Mouse (Mus musculus) heart, embryonic 13.5 days (tissue): ENCODE results near the gene Pik3r1. TPM values are rescaled to one million over a fixed set of nuclear protein-coding genes. Genes with fewer than 3 reads are reported as not detected.

Experiments
- ATAC-seq: fragments of 200-750 bp; cut with Nextera tagmentation; 2 replicates; pipeline ENCODE4 v1.8.0; 2017; ENCODE audit warnings: moderate TSS enrichment; ENCODE audit not compliant: insufficient number of reproducible peaks, low FRiP score, low TSS enrichment; ENCODE audit errors: extremely low read depth
- H3K27ac ChIP-seq: fragments of 300-500 bp; sonication (generic); replicated peaks from 2 replicates; pipeline ENCODE4 v1.5.1; 2015; ENCODE audit warnings: moderate library complexity, mild to moderate bottlenecking, inconsistent platforms
- H3K27me3 ChIP-seq: fragments of 300-500 bp; sonication (generic); replicated peaks from 2 replicates; pipeline ENCODE4 v1.6.1; 2015; ENCODE audit warnings: mild to moderate bottlenecking, inconsistent platforms
- H3K36me3 ChIP-seq: fragments of 300-500 bp; sonication (generic); 2 replicates; pipeline ENCODE4 v1.6.1; 2015; ENCODE audit warnings: mild to moderate bottlenecking, inconsistent platforms
- H3K4me1 ChIP-seq: fragments of 300-500 bp; sonication (generic); 2 replicates; pipeline ENCODE4 v1.6.1; 2015; ENCODE audit warnings: inconsistent platforms
- H3K4me2 ChIP-seq: fragments of 300-500 bp; sonication (generic); 2 replicates; pipeline ENCODE4 v1.6.1; 2015; ENCODE audit warnings: inconsistent platforms, mild to moderate bottlenecking, moderate library complexity
- H3K4me3 ChIP-seq: fragments of 300-500 bp; sonication (generic); 2 replicates; pipeline ENCODE4 v1.5.1; 2015; ENCODE audit warnings: moderate library complexity, mild to moderate bottlenecking, inconsistent platforms
- H3K9ac ChIP-seq: fragments of 300-500 bp; sonication (generic); 2 replicates; pipeline ENCODE4 v1.6.1; 2015; ENCODE audit warnings: inconsistent platforms, mild to moderate bottlenecking, moderate library complexity
- H3K9me3 ChIP-seq: fragments of 300-500 bp; sonication (generic); 2 replicates; pipeline ENCODE4 v1.6.1; 2016; ENCODE audit warnings: inconsistent platforms
- WGBS: fragments of 180-500 bp; shearing (Covaris S2); methylation state at CpG from one replicate; pipeline ENCODE4 v1.1.7; 2015; ENCODE audit warnings: mixed read lengths; 5-methylcytosine and 5-hydroxymethylcytosine counted together
- polyA plus RNA-seq: library from polyadenylated mRNA; unstranded; fragments of >200 nt; fragmentation: Nextera tagmentation; extraction: Ambion mirVana; gene quantifications from 2 replicates; pipeline ENCODE4 v1.2.1, GENCODE M21; 2015

Gene Pik3r1
- polyA plus RNA-seq, 1 experiment from 2014 or later = 13.3 TPM

GRCm38 (mm10) chr13:101765976-101766375 lies 2.0 kb downstream of the Pik3r1 start:
- no peak for ATAC-seq
- no peak overlapping the region for H3K27ac ChIP-seq
- H3K4me1 ChIP-seq = peaks cover 61% of the 10 kb centered on the region
- no peaks in the 10 kb centered on the region for H3K27me3 ChIP-seq
- H3K36me3 ChIP-seq = no peaks in the 10 kb centered on the region
- WGBS = 15% methylated on average over 3 of the region's 3 CpGs
- H3K9me3 ChIP-seq = no peaks in the 10 kb centered on the region
- H3K9ac ChIP-seq = peak overlapping the region; percentile 95
- H3K4me3 ChIP-seq = peak overlapping the region; percentile 74
- H3K4me2 ChIP-seq = peak overlapping the region; percentile 95

- 71% methylated on average over 5 of the region's 5 CpGs for WGBS
- no peaks in the 10 kb centered on the region for H3K27me3 ChIP-seq
- no peak overlapping the region for H3K4me3 ChIP-seq
- no peak for ATAC-seq
- H3K4me2 ChIP-seq = no peak overlapping the region
- H3K4me1 ChIP-seq = peaks cover 79% of the 10 kb centered on the region
- H3K9ac ChIP-seq = no peak overlapping the region
- H3K27ac ChIP-seq = no peak overlapping the region
- no peaks in the 10 kb centered on the region for H3K9me3 ChIP-seq
- H3K36me3 ChIP-seq = no peaks in the 10 kb centered on the region
These were observed 3.9 kb downstream of the Pik3r1 start for GRCm38 (mm10) chr13:101764111-101764510.

GRCm38 (mm10) chr13:101763676-101764075 lies 4.3 kb downstream of the Pik3r1 start:
- H3K4me1 ChIP-seq = peaks cover 79% of the 10 kb centered on the region
- H3K27me3 ChIP-seq = no peaks in the 10 kb centered on the region
- H3K27ac ChIP-seq = no peak overlapping the region
- no peak overlapping the region for H3K9ac ChIP-seq
- no peaks in the 10 kb centered on the region for H3K9me3 ChIP-seq
- no peak for ATAC-seq
- no peak overlapping the region for H3K4me3 ChIP-seq
- no peak overlapping the region for H3K4me2 ChIP-seq
- whole genome bisulfite sequencing = 85% methylated on average over 9 of the region's 9 CpGs
- H3K36me3 ChIP-seq = peaks cover under 1% of the 10 kb centered on the region; the same call in 1 of the 2 replicates

GRCm38 (mm10) chr13:101763149-101763548 lies 4.9 kb downstream of the Pik3r1 start:
- H3K36me3 ChIP-seq = peaks cover 3% of the 10 kb centered on the region; the same call in 1 of the 2 replicates
- no peak overlapping the region for H3K4me3 ChIP-seq
- H3K27ac ChIP-seq = no peak overlapping the region
- ATAC-seq = no peak
- WGBS = 78% methylated on average over 5 of the region's 5 CpGs
- H3K4me1 ChIP-seq = peaks cover 82% of the 10 kb centered on the region
- no peak overlapping the region for H3K4me2 ChIP-seq
- no peak overlapping the region for H3K9ac ChIP-seq
- H3K27me3 ChIP-seq = no peaks in the 10 kb centered on the region
- no peaks in the 10 kb centered on the region for H3K9me3 ChIP-seq

GRCm38 (mm10) chr13:101761617-101762016 lies 6.4 kb downstream of the Pik3r1 start:
- Histone ChIP-seq H3K9me3 (no peaks in the 10 kb centered on the region), H3K36me3 (peaks cover 13% of the 10 kb centered on the region), H3K4me2 (peak overlapping the region; percentile 36), H3K4me3 (no peak overlapping the region), H3K27ac (peak overlapping the region; percentile 43), H3K27me3 (no peaks in the 10 kb centered on the region), H3K4me1 (peaks cover 96% of the 10 kb centered on the region), H3K9ac (no peak overlapping the region)
- WGBS = 32% methylated on average over 5 of the region's 5 CpGs
- ATAC-seq = no peak

GRCm38 (mm10) chr13:101760953-101761352 lies 7.1 kb downstream of the Pik3r1 start:
- peak overlapping the region; percentile 36 for H3K4me2 ChIP-seq
- no peak overlapping the region for H3K4me3 ChIP-seq
- H3K27ac ChIP-seq = peak overlapping the region; percentile 43
- no peaks in the 10 kb centered on the region for H3K9me3 ChIP-seq
- 49% methylated on average over 3 of the region's 3 CpGs for WGBS
- H3K36me3 ChIP-seq = peaks cover 20% of the 10 kb centered on the region
- ATAC-seq = no peak
- H3K27me3 ChIP-seq = no peaks in the 10 kb centered on the region
- peaks cover 93% of the 10 kb centered on the region for H3K4me1 ChIP-seq
- H3K9ac ChIP-seq = no peak overlapping the region

- Histone ChIP-seq H3K27me3 (no peaks in the 10 kb centered on the region), H3K36me3 (peaks cover 23% of the 10 kb centered on the region), H3K4me1 (peaks cover 85% of the 10 kb centered on the region), H3K9me3 (no peaks in the 10 kb centered on the region), H3K9ac (peak overlapping the region; percentile 38; the same call in 1 of the 2 replicates), H3K4me2 (peak overlapping the region; percentile 36), H3K27ac (peak overlapping the region; percentile 43), H3K4me3 (no peak overlapping the region)
- no peak for ATAC-seq
- 48% methylated on average over 8 of the region's 8 CpGs for WGBS
These were observed 7.9 kb downstream of the Pik3r1 start for GRCm38 (mm10) chr13:101760001-101760687.

GRCm38 (mm10) chr13:101759281-101759871 lies 8.6 kb downstream of the Pik3r1 start:
- Histone ChIP-seq H3K36me3 (peaks cover 26% of the 10 kb centered on the region), H3K4me3 (no peak overlapping the region), H3K4me2 (no peak overlapping the region), H3K4me1 (peaks cover 82% of the 10 kb centered on the region), H3K27me3 (no peaks in the 10 kb centered on the region), H3K9me3 (no peaks in the 10 kb centered on the region), H3K9ac (0 out of 2 replicates have a peak overlapping the region, but pooled peaks have one; percentile 5), H3K27ac (0 out of 2 replicates have a peak overlapping the region, but pooled peaks have one; percentile 26)
- ATAC-seq = no peak
- 32% methylated on average over 3 of the region's 3 CpGs for WGBS

GRCm38 (mm10) chr13:101757801-101758422 lies 10.1 kb downstream of the Pik3r1 start:
- peaks cover 40% of the 10 kb centered on the region for H3K36me3 ChIP-seq
- peak overlapping the region; percentile 41; the same call in 1 of the 2 replicates for H3K9ac ChIP-seq
- peak overlapping the region; percentile 46 for H3K4me2 ChIP-seq
- H3K27me3 ChIP-seq = no peaks in the 10 kb centered on the region
- 0 out of 2 replicates have a peak overlapping the region, but pooled peaks have one; percentile 9 for H3K4me3 ChIP-seq
- 29% methylated on average over 22 of the region's 22 CpGs for WGBS
- ATAC-seq = no peak; the same call in 1 of the 2 replicates
- H3K27ac ChIP-seq = peak overlapping the region; percentile 60
- H3K4me1 ChIP-seq = peaks cover 81% of the 10 kb centered on the region
- no peaks in the 10 kb centered on the region for H3K9me3 ChIP-seq

GRCm38 (mm10) chr13:101755228-101755627 lies 12.8 kb downstream of the Pik3r1 start:
- Histone ChIP-seq H3K9me3 (no peaks in the 10 kb centered on the region), H3K36me3 (peaks cover 55% of the 10 kb centered on the region), H3K27ac (no peak overlapping the region), H3K27me3 (no peaks in the 10 kb centered on the region), H3K4me3 (no peak overlapping the region), H3K4me1 (peaks cover 66% of the 10 kb centered on the region), H3K9ac (no peak overlapping the region), H3K4me2 (no peak overlapping the region)
- no peak for ATAC-seq
- WGBS = 80% methylated on average over 2 of the region's 2 CpGs

GRCm38 (mm10) chr13:101753639-101754038 lies 14.4 kb downstream of the Pik3r1 start:
- H3K4me3 ChIP-seq = no peak overlapping the region
- H3K27ac ChIP-seq = no peak overlapping the region
- no peaks in the 10 kb centered on the region for H3K9me3 ChIP-seq
- no peak for ATAC-seq
- peaks cover 50% of the 10 kb centered on the region for H3K4me1 ChIP-seq
- WGBS = 72% methylated on average over 6 of the region's 6 CpGs
- H3K4me2 ChIP-seq = no peak overlapping the region
- H3K36me3 ChIP-seq = peaks cover 54% of the 10 kb centered on the region
- no peaks in the 10 kb centered on the region for H3K27me3 ChIP-seq
- H3K9ac ChIP-seq = no peak overlapping the region
